Mouse (Mus musculus): ENCODE results near the gene Fam102a. TPM values are rescaled to one million over a fixed set of nuclear protein-coding genes. Genes with fewer than 3 reads are reported as not detected.

Fam102a gene
- polyA plus RNA-seq, 1 experiment from 2014 or later = 7.3 TPM

DNA sequence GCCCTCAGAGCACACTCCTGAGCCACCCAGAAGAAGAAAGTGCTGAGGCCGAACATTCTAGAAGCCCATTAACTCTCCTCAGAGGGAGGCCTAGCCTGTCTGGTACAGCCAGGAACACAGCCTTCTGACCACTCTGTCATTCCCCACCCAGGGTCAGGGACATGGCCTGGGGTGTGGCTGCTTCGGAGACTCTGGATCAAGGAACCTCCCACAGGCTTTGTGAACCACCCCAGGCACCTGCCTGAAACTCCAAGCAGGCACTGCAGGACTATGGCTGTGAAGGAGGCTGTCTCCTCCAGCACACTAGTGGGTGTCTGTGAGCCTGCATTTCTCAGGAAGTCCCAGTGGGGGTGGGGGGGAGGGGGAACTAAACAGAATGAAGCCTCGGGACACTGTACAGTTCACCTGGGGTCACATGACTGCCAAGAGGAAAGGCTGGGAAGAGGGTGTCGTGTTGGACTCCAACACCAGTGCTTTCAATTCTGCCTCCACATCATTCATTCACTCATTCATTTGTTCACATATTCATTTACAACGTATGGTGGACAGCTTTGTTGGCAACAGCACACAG lies 33.3 kb upstream of the Fam102a start:
- H3K4me3 ChIP-seq = no peak overlapping the region
- H3K9me3 ChIP-seq = peaks cover 8% of the 10 kb centered on the region
- no peaks in the 10 kb centered on the region for H3K36me3 ChIP-seq (replicated peaks)
- DNase-seq (ENCODE audit: extremely low spot score, low spot score) = no peak
- H3K27ac ChIP-seq = no peak overlapping the region
- H3K4me1 ChIP-seq = peaks cover 1% of the 10 kb centered on the region; the same call in 1 of the 2 replicates
- no peaks in the 10 kb centered on the region for H3K27me3 ChIP-seq (ENCODE audit: poor library complexity, severe bottlenecking)
- 81% methylated on average over 5 of the region's 5 CpGs for WGBS

DNA sequence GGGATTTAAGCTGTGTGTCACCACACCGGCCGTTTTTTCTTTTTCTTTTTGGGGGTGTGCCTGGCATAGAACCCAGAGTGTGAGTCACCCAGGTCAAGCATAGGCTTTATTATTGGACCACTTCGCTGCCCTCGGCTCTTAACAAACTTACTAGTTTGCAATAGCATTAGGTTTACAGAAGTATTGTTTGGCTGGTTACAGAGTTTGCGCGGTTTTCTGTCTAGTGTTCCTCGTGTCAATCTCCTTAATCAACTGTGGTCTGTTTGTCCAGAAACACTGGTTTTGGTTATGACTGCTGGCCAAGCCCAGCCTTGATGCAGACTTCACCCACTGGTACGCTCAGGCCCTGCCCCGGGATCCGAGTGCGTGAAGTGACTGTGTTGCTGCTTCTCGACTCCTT lies 32.3 kb upstream of the Fam102a start:
- Histone ChIP-seq H3K4me1 (peaks cover 11% of the 10 kb centered on the region), H3K36me3 (replicated peaks) (no peaks in the 10 kb centered on the region), H3K9me3 (peaks cover 8% of the 10 kb centered on the region), H3K27ac (peak overlapping the region; percentile 58; the same call in 1 of the 2 replicates), H3K4me3 (no peak overlapping the region), H3K27me3 (ENCODE audit: poor library complexity, severe bottlenecking) (no peaks in the 10 kb centered on the region)
- no peak for DNase-seq (ENCODE audit: extremely low spot score, low spot score)
- WGBS = 92% methylated on average over 12 of the region's 12 CpGs

DNA sequence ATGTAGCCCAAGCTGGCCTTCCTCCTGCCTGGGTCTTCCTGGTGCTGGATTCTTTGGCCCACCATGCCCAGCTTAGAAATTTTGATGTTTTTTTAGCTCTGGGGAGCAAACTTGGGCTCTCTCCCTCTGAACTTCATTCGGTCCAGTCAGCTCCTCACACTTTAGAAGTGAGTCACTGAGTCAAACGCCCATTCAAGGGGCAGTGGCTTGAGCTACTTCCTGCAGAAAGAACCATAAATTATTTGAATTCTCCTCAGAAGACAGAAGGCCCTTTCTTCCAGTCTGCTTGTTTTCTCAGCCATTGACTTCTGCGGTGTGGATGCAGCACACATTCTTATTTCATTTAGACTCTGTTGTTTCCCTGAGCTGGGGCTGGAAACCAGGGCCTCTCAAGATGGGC lies 31.5 kb upstream of the Fam102a start:
- 62% methylated on average over 3 of the region's 3 CpGs for WGBS
- H3K9me3 ChIP-seq = peaks cover 5% of the 10 kb centered on the region
- H3K27me3 ChIP-seq (ENCODE audit: poor library complexity, severe bottlenecking) = no peaks in the 10 kb centered on the region
- no peaks in the 10 kb centered on the region for H3K36me3 ChIP-seq (replicated peaks)
- no peak for DNase-seq (ENCODE audit: extremely low spot score, low spot score)
- no peak overlapping the region for H3K4me3 ChIP-seq
- peaks cover 17% of the 10 kb centered on the region for H3K4me1 ChIP-seq
- H3K27ac ChIP-seq = peak overlapping the region; percentile 58; the same call in 1 of the 2 replicates

DNA sequence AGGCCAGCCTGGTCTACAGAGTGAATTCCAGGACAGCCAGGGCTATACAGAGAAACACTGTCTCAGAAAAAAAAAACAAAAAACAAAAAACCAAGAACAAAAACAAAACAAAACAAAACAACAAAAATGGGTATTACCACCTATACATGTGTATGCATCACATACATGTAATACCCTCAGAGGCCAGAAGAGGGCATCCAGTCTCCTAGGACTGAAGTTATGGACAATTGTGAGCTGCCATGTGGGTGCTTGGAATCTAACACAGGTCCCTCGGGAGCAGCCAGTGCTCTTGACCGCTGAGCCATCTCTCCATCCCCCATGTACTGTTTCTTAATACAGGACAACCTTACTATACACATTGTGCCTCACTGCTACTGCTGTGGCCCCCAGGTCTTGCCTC lies 29.6 kb upstream of the Fam102a start:
- DNase-seq (ENCODE audit: extremely low spot score, low spot score) = no peak
- H3K4me1 ChIP-seq = peaks cover 28% of the 10 kb centered on the region
- H3K27ac ChIP-seq = no peak overlapping the region
- no peaks in the 10 kb centered on the region; the same call in 1 of the 2 replicates for H3K9me3 ChIP-seq
- H3K27me3 ChIP-seq (ENCODE audit: poor library complexity, severe bottlenecking) = no peaks in the 10 kb centered on the region
- no peaks in the 10 kb centered on the region for H3K36me3 ChIP-seq (replicated peaks)
- 93% methylated on average over 2 of the region's 2 CpGs for WGBS
- H3K4me3 ChIP-seq = no peak overlapping the region

DNA sequence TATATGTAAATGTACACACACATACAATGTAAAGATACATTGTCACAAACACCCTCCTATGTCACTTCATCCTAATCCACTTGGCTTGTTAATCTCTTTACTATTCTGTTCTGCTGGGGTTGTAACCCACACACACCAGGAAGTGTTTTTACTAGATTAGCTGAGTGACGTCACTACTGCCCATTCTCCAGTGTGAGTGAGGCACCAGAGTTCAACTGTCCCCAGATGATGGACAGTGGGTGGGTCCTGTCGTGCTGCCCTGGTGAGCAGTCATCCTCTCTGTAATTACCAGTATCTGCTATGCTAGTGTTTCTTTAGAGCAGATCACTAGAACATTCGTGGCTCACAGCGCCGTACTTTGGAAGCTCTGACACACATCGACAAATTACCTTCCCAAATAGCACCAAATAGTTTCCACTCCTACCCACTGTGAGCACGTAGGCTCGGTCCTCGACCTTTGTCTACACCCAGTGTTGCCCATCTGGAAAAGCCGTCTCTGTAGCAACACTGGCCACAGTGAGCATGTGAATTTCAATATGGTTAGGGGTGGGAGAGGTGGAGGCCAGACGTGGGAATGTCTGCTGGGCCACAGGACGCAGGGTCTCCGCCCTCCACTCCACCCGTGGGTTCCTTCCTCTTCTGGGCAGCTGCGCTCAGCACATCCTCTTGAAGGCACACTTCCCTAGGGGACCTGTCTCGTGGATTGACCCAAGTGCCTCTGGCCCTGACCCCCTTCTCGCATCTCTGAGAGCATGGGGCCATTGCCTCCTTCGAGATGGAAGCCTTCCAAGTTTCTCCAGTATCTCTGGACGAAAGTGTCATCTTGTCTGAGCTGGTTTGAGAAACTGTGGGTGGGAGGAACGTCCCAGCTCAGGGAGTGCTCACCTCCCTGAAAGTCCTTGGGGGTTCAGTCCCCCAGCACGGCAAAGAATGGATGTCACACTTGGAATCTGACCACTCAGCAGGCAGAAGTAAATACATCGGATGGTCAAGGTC lies 28.2 kb upstream of the Fam102a start:
- 0 out of 2 replicates have a peak overlapping the region, but pooled peaks have one; percentile 44 for H3K27ac ChIP-seq
- whole genome bisulfite sequencing = 86% methylated on average over 22 of the region's 22 CpGs
- no peak overlapping the region for H3K4me3 ChIP-seq
- H3K9me3 ChIP-seq = no peaks in the 10 kb centered on the region; the same call in 1 of the 2 replicates
- no peaks in the 10 kb centered on the region for H3K36me3 ChIP-seq (replicated peaks)
- no peaks in the 10 kb centered on the region for H3K27me3 ChIP-seq (ENCODE audit: poor library complexity, severe bottlenecking)
- no peak for DNase-seq (ENCODE audit: extremely low spot score, low spot score)
- peaks cover 28% of the 10 kb centered on the region for H3K4me1 ChIP-seq

DNA sequence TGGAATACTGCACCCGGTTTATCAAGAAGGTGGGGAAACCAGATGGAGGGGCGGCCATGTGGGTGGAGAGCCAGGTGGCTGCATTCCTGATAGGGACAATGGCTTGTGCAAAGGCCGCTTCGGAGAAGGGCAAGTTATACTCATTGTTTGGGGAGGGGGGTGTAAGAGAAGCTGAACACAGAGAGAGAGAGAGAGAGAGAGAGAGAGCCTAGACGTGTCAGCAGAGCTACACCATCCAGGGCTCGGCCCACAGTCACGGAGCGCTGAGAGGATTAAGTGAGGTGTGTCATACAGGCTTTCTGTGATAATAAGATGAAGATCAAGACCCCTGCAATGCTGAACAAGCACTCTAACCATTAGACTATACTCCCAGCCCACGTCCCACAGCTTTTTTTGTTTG lies 27.2 kb upstream of the Fam102a start:
- DNase-seq (ENCODE audit: extremely low spot score, low spot score) = no peak
- Histone ChIP-seq H3K9me3 (no peaks in the 10 kb centered on the region; the same call in 1 of the 2 replicates), H3K36me3 (replicated peaks) (no peaks in the 10 kb centered on the region), H3K27me3 (ENCODE audit: poor library complexity, severe bottlenecking) (no peaks in the 10 kb centered on the region), H3K27ac (no peak overlapping the region), H3K4me3 (no peak overlapping the region), H3K4me1 (peaks cover 28% of the 10 kb centered on the region)
- 82% methylated on average over 9 of the region's 9 CpGs for WGBS

DNA sequence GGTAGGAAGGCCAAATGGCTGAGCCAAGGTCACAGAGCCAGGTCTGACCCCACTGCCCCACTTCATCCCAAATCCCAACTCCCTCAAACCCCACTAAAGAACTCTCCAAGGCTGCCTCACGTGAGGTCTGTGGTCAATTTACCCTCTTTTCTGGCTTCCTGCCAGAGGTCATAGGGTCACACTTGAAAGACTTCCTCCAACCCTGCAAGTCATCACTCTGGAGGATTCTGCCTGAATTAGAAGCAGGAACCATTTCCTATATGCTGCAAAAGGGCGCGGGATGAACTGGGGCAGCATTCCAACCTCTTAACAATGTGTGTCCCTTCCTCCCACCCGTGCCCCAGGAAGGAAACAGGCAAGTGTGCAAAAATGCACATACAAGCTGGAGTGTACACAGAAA lies 25.8 kb upstream of the Fam102a start:
- peaks cover 29% of the 10 kb centered on the region for H3K4me1 ChIP-seq
- no peaks in the 10 kb centered on the region for H3K27me3 ChIP-seq (ENCODE audit: poor library complexity, severe bottlenecking)
- no peaks in the 10 kb centered on the region for H3K36me3 ChIP-seq (replicated peaks)
- 47% methylated on average over 4 of the region's 4 CpGs for WGBS
- peak; percentile 35 for DNase-seq (ENCODE audit: extremely low spot score, low spot score)
- no peaks in the 10 kb centered on the region; the same call in 1 of the 2 replicates for H3K9me3 ChIP-seq
- H3K4me3 ChIP-seq = no peak overlapping the region
- H3K27ac ChIP-seq = peak overlapping the region; percentile 80

DNA sequence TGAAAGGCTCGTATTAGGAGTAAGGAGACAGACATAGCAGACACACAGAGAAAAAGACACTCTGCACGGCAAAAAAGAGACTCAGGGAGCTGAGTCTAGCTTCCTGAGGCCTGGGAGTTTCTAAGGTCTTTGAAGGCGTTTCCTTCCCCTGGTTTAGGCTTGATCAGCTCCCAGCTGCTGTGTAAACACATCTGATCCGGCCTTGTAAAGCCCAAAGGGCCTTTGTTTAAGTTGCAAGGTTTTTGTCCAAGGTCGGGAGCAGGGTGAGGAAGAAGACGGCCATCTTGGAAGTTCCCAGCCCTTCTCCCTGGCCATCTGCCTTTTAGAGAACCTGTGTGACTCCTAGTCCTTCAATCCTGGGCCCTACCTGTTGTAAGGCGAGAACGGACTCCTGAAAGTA lies 25.2 kb upstream of the Fam102a start:
- no peak for DNase-seq (ENCODE audit: extremely low spot score, low spot score)
- WGBS = 54% methylated on average over 8 of the region's 8 CpGs
- Histone ChIP-seq H3K27me3 (ENCODE audit: poor library complexity, severe bottlenecking) (no peaks in the 10 kb centered on the region), H3K4me1 (peaks cover 34% of the 10 kb centered on the region), H3K4me3 (no peak overlapping the region), H3K27ac (peak overlapping the region; percentile 80), H3K9me3 (no peaks in the 10 kb centered on the region; the same call in 1 of the 2 replicates), H3K36me3 (replicated peaks) (no peaks in the 10 kb centered on the region)

DNA sequence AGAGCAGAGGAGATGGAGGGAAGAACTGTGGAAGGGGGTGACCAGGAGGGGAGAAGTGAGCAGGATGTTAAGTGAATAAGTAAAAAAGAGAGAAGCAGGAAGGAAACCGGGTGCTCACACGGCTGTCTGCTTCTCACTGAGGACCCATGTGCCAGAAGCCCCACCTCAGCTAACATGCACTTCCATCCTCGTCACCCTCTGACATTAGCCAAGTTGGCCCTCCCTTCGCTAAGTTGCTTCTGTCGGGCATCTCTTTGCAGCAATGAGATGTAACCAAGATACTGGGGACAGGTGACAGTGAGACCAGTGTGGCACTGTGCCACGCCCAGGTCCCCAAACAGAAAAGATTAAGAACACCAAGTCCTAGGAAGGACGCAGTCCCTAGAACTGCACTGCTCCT lies 22.5 kb upstream of the Fam102a start:
- peaks cover 26% of the 10 kb centered on the region for H3K4me1 ChIP-seq
- no peaks in the 10 kb centered on the region for H3K9me3 ChIP-seq
- no peak for DNase-seq (ENCODE audit: extremely low spot score, low spot score)
- no peaks in the 10 kb centered on the region for H3K27me3 ChIP-seq (ENCODE audit: poor library complexity, severe bottlenecking)
- WGBS = 85% methylated on average over 7 of the region's 7 CpGs
- H3K4me3 ChIP-seq = no peak overlapping the region
- H3K27ac ChIP-seq = no peak overlapping the region
- H3K36me3 ChIP-seq (replicated peaks) = no peaks in the 10 kb centered on the region

DNA sequence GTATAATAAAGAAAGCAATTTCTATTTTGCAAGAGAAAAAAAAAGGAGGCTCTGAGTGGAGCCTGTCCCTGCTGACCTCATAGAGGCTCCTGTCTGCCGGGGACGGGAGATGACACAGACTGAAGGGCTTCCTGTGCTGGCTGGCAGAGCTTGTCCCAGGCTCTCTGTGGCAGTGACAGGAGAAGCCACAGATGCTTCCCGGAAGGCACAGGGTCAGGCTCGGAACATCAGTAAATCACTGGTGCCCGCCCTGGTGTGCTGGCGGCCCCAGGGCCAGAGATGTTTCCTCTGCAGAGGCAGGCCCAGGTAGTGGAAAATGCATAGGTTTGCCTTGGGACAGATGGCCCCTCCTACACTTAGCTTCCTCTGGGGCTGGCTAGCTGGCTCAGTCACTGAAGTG lies 20.8 kb upstream of the Fam102a start:
- DNase-seq (ENCODE audit: extremely low spot score, low spot score) = no peak
- 62% methylated on average over 6 of the region's 6 CpGs for WGBS
- Histone ChIP-seq H3K9me3 (no peaks in the 10 kb centered on the region), H3K36me3 (replicated peaks) (no peaks in the 10 kb centered on the region), H3K27ac (peak overlapping the region; percentile 25; the same call in 1 of the 2 replicates), H3K4me3 (no peak overlapping the region), H3K4me1 (peaks cover 14% of the 10 kb centered on the region), H3K27me3 (ENCODE audit: poor library complexity, severe bottlenecking) (no peaks in the 10 kb centered on the region)

DNA sequence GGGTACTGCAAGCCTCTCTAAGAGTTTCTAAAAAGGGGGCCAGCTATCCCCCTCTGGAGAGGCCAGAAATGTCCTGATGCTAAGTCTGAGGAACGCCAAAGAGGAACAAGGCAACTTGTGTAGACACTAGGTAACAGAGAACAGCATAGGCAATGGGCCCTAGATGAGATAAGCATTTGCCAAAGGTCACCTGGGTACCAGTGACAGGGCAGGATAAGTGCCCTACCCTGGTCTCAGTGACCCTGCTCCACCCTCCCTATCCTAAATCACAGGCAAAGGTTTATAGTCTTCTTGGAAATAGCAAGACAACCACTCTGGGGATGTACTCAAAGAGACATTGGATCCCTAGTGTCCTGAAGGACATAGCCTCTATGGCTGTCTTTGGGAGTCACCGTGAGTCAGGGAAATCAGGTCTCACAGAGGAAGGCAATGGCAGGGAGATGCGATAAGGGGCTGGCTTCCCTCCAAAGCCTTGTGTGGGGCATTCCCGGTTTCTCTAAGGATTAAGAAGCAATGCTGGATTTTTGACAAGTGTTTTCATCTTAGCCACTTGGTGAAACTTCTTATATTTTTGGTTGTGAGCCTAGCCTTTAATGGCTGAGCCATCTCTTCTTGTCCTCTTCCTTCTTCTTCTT lies 17.8 kb upstream of the Fam102a start:
- WGBS = 88% methylated on average over 4 of the region's 4 CpGs
- no peaks in the 10 kb centered on the region for H3K36me3 ChIP-seq (replicated peaks)
- peaks cover 12% of the 10 kb centered on the region for H3K4me1 ChIP-seq
- no peak overlapping the region for H3K27ac ChIP-seq
- no peaks in the 10 kb centered on the region for H3K9me3 ChIP-seq
- no peaks in the 10 kb centered on the region for H3K27me3 ChIP-seq (ENCODE audit: poor library complexity, severe bottlenecking)
- no peak for DNase-seq (ENCODE audit: extremely low spot score, low spot score)
- no peak overlapping the region for H3K4me3 ChIP-seq

DNA sequence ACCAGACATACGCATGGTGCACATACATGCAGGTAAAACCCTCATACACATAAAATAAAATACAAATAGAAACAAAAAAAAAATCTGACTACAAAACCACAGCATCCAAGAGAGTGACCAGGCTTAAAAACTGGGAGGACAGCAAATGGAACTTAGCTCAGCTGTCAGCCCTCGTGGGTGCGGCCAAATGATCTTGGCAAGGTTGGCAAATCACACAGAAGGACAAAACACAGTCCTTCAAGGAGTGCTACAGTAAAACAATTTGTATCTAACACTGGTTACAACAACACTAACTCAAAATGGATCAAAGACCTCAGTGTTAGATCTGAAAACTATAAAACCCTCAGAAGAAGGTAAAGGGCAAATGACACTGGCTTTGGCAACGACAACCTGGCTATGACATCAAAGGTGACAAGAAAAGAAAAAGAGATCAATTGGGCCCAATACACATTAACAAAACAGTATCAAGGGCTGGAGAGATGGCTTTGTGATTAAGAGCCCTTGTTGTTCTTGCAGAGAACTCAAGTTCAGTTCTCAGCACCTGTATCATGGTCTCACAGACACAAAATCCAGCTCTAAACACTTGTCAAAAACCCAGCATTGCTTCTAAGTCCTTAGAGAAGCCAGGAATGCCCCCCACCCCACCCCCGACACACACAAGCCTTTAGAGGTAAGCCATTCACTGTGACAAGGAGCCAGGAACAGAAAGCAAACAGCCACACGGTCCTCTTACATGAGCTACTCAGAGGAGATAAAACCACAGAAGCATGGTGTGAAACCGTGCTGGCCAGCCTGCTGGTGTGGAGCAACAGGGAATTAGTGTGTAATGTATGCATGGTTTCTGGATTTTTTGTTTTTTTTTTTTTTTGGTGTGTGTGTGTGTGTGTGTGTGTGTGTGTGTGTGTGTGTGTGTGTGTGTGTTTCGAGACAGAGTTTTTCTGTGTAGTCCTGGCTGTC lies 14.8 kb upstream of the Fam102a start:
- no peak overlapping the region for H3K4me3 ChIP-seq
- H3K27me3 ChIP-seq (ENCODE audit: poor library complexity, severe bottlenecking) = no peaks in the 10 kb centered on the region
- no peaks in the 10 kb centered on the region for H3K36me3 ChIP-seq (replicated peaks)
- H3K27ac ChIP-seq = no peak overlapping the region
- DNase-seq (ENCODE audit: extremely low spot score, low spot score) = no peak
- H3K9me3 ChIP-seq = no peaks in the 10 kb centered on the region
- WGBS = 83% methylated on average over 7 of the region's 8 CpGs
- H3K4me1 ChIP-seq = peaks cover 15% of the 10 kb centered on the region
